Comparison of ENCODE assay signal across 27 mouse cellular contexts in the genomic region with DNA sequence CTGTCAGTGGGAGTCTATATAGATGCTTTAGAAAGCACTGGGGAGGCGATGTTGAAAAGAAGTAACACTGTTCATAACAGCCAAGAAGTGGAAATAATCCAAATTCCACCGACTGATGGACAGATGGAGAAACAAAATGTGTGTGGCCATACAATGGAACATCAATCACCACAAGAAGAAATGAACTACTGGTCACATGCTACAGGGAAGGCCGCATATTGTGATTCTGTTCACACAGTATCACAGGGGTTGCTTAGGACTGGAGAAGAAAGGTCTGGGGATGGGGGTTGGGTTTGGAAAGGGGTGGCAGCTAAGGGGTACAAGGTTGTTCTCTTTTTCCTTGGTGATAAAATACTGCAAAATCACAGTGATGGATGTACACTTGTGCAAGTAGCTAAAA. TPM values are rescaled to one million over a fixed set of nuclear protein-coding genes. Genes with fewer than 3 reads are reported as not detected.
DNase-seq lines count a peak whose midpoint lies in the region; ATAC-seq and TF ChIP-seq lines count a peak whose summit lies in the region.
"Had no signal": no experiment of that assay in that cellular context is flagged by ENCODE, and none has a peak within 500 bp of the region (broad histone marks: within the 10 kb centered on the region; RNA-seq: fewer than 3 reads in every experiment).

No protein-coding gene starts in this region.

- no peaks in the 10 kb centered on the region for H3K9me3 ChIP-seq in forebrain, embryonic 15.5 days
- H3K9me3 ChIP-seq in stomach, postnatal 0 days (ENCODE audit: control insufficient read depth, low read length) = no peaks in the 10 kb centered on the region
- H3K9me3 ChIP-seq: embryonic facial prominence, embryonic 12.5 days; heart, embryonic 10.5 days; heart, embryonic 15.5 days had no signal

- 22% methylated on average over 3 of the region's 3 CpGs for WGBS in forebrain, embryonic 15.5 days
- WGBS in stomach, postnatal 0 days = 53% methylated on average over 3 of the region's 3 CpGs

- no peaks in the 10 kb centered on the region for H3K27me3 ChIP-seq in forebrain, embryonic 15.5 days
- H3K27me3 ChIP-seq in stomach, postnatal 0 days (ENCODE audit: control insufficient read depth, insufficient read depth, low read length) = no peaks in the 10 kb centered on the region
- H3K27me3 ChIP-seq: embryonic facial prominence, embryonic 12.5 days; heart, embryonic 15.5 days had no signal

- intact Hi-C loops in left cerebral cortex, adult 2 months (cut with DNase I) = no loop called here

- H3K4me2 ChIP-seq in forebrain, embryonic 15.5 days (replicated peaks) = no peak overlapping the region
- no peak overlapping the region for H3K4me2 ChIP-seq in stomach, postnatal 0 days (replicated peaks; ENCODE audit: low read depth)
- H3K4me2 ChIP-seq: embryonic facial prominence, embryonic 12.5 days; heart, embryonic 15.5 days; hindbrain, embryonic 14.5 days had no signal

- peak; percentile 22; the same call in 1 of the 2 replicates for ATAC-seq in frontal cortex, adult (ENCODE audit: low TSS enrichment)
- peak; percentile 70 for ATAC-seq in forebrain, embryonic 15.5 days (replicated peaks)
- no peak for ATAC-seq in stomach, postnatal 0 days (ENCODE audit: low FRiP score, low TSS enrichment)
- ATAC-seq: intestine, embryonic 16.5 days had no signal

- DNase-seq in frontal cortex, postnatal 14 days (ENCODE audit: low spot score in 2 of 2) = no peak
- no peak for DNase-seq in left cerebral cortex, adult 2 months (ENCODE audit: extremely low spot score in 1 of 2, low spot score in 2 of 2)
- no peak for DNase-seq in left cerebral cortex, adult 18-20 months (ENCODE audit: low spot score in 2 of 2)
- DNase-seq in stomach, postnatal 0 days (ENCODE audit: low spot score) = no peak
- no peak for DNase-seq in cerebellum, postnatal 10 days
- no peak for DNase-seq in embryo, embryonic 10.5 days (ENCODE audit: low spot score)
- DNase-seq: adrenal gland, postnatal 10 days; cerebellum, adult 2 months; cerebellum, postnatal 14 days; gastrocnemius, postnatal 14 days; heart, postnatal 14 days; kidney, adult 2 months had no signal

- H3K4me3 ChIP-seq in left cerebral cortex, adult 2 months = no peak overlapping the region
- H3K4me3 ChIP-seq in forebrain, embryonic 15.5 days = no peak overlapping the region
- no peak overlapping the region for H3K4me3 ChIP-seq in stomach, postnatal 0 days (ENCODE audit: low read depth, low read length)
- H3K4me3 ChIP-seq: embryonic facial prominence, embryonic 12.5 days; heart, embryonic 10.5 days; heart, embryonic 15.5 days had no signal

- peak overlapping the region; percentile 56 for H3K27ac ChIP-seq in left cerebral cortex, adult 2 months
- no peak overlapping the region for H3K27ac ChIP-seq in forebrain, embryonic 15.5 days (replicated peaks)
- H3K27ac ChIP-seq in stomach, postnatal 0 days (replicated peaks) = peak overlapping the region; percentile 35; the same call in 1 of the 2 replicates
- H3K27ac ChIP-seq: embryonic facial prominence, embryonic 12.5 days; heart, embryonic 10.5 days; heart, embryonic 15.5 days; hindbrain, embryonic 14.5 days had no signal

- TF ChIP-seq EP300 in stomach, postnatal 0 days (optimal IDR thresholded peaks at IDR 0.05) = no peak

- TF ChIP-seq CTCF in left cerebral cortex, adult 2 months (IDR thresholded peaks at IDR 0.05) = no peak
- TF ChIP-seq CTCF in stomach, postnatal 0 days (IDR thresholded peaks at IDR 0.05; ENCODE audit: low read depth) = no peak

- H3K4me1 ChIP-seq in forebrain, embryonic 15.5 days = peaks cover 10% of the 10 kb centered on the region
- H3K4me1 ChIP-seq in stomach, postnatal 0 days (replicated peaks; ENCODE audit: control insufficient read depth, insufficient read depth) = no peaks in the 10 kb centered on the region; the same call in 1 of the 2 replicates

- 0 out of 2 replicates have a peak, but pooled peaks cover 2% of the 10 kb centered on the region for H3K36me3 ChIP-seq in forebrain, embryonic 15.5 days
- H3K36me3 ChIP-seq in stomach, postnatal 0 days (ENCODE audit: control insufficient read depth, insufficient read depth, low read length) = no peaks in the 10 kb centered on the region
- H3K36me3 ChIP-seq: heart, embryonic 15.5 days had no signal

- no peak overlapping the region for H3K9ac ChIP-seq in forebrain, embryonic 15.5 days (replicated peaks)
- no peak overlapping the region for H3K9ac ChIP-seq in stomach, postnatal 0 days (ENCODE audit: low read length)
- H3K9ac ChIP-seq: embryonic facial prominence, embryonic 12.5 days; heart, embryonic 15.5 days; hindbrain, embryonic 14.5 days had no signal

RNA-seq across cellular contexts. Expression of gene Usp53, which starts 9.5 kb away (rescaled TPM):
- total RNA-seq in left cerebral cortex, adult 2 months (2021) = 10 to 100 TPM; 27.9 to 39.1 TPM
- 10 to 100 TPM; 28.8 to 28.9 TPM for total RNA-seq in left cerebral cortex, adult 18-20 months (2021)
- 4.9 and 5.3 TPM in 2 replicates for polyA plus RNA-seq in forebrain, embryonic 15.5 days (2015; fragmentation: Nextera tagmentation; extraction: Ambion mirVana)
- polyA plus RNA-seq in stomach, postnatal 0 days (2015; fragmentation: Nextera tagmentation; extraction: Ambion mirVana) = 24.2 and 27.8 TPM in 2 replicates

RNA-seq across cellular contexts. Expression of gene 1810037I17Rik, which starts 50.8 kb away (rescaled TPM):
- 10 to 100 TPM; 58.3 to 59.5 TPM for total RNA-seq in left cerebral cortex, adult 2 months (2021)
- total RNA-seq in left cerebral cortex, adult 18-20 months (2021) = 10 to 100 TPM; 62.5 to 65.8 TPM
- 90.1 and 95.4 TPM in 2 replicates for polyA plus RNA-seq in forebrain, embryonic 15.5 days (2015; fragmentation: Nextera tagmentation; extraction: Ambion mirVana)
- 385 and 409 TPM in 2 replicates for polyA plus RNA-seq in stomach, postnatal 0 days (2015; fragmentation: Nextera tagmentation; extraction: Ambion mirVana)

RNA-seq across cellular contexts. Expression of gene Gm10959, which starts 55.7 kb away (rescaled TPM):
- total RNA-seq in left cerebral cortex, adult 2 months (2021) = not detected
- total RNA-seq in left cerebral cortex, adult 18-20 months (2021) = not detected
- polyA plus RNA-seq in forebrain, embryonic 15.5 days (2015; fragmentation: Nextera tagmentation; extraction: Ambion mirVana) = not detected in 2 replicates
- polyA plus RNA-seq in stomach, postnatal 0 days (2015; fragmentation: Nextera tagmentation; extraction: Ambion mirVana) = not detected in 2 replicates
- total RNA-seq: adrenal gland, postnatal 10 days; adrenal gland, postnatal 4 days; common myeloid progenitor, adult 5-6 weeks; gastrocnemius, adult 18-20 months; gastrocnemius, postnatal 14 days; heart, postnatal 14 days; hematopoietic stem cell, adult 5-6 weeks; MEL had no signal
- polyA plus RNA-seq: C2C12; cerebellum, adult 2 months; embryonic facial prominence, embryonic 12.5 days; frontal cortex, adult 2 months; gonadal fat pad, adult 2 months; heart, embryonic 10.5 days; heart, embryonic 15.5 days; hindbrain, embryonic 14.5 days; intestine, embryonic 16.5 days; kidney, adult 2 months had no signal

RNA-seq across cellular contexts. Expression of gene Myoz2, which starts 60.0 kb away (rescaled TPM):
- total RNA-seq in left cerebral cortex, adult 2 months (2021) = not detected
- under 1 TPM in 1 of 2 experiments, not detected in 1; 0.54 TPM for total RNA-seq in left cerebral cortex, adult 18-20 months (2021)
- not detected in 2 replicates for polyA plus RNA-seq in forebrain, embryonic 15.5 days (2015; fragmentation: Nextera tagmentation; extraction: Ambion mirVana)
- polyA plus RNA-seq in stomach, postnatal 0 days (2015; fragmentation: Nextera tagmentation; extraction: Ambion mirVana) = 1.1 and 1.2 TPM in 2 replicates
- total RNA-seq: common myeloid progenitor, adult 5-6 weeks; hematopoietic stem cell, adult 5-6 weeks; MEL had no signal
- polyA plus RNA-seq: hindbrain, embryonic 14.5 days had no signal
